Mouse (Mus musculus): ENCODE data around the gene D10Wsu102e.

DNA sequence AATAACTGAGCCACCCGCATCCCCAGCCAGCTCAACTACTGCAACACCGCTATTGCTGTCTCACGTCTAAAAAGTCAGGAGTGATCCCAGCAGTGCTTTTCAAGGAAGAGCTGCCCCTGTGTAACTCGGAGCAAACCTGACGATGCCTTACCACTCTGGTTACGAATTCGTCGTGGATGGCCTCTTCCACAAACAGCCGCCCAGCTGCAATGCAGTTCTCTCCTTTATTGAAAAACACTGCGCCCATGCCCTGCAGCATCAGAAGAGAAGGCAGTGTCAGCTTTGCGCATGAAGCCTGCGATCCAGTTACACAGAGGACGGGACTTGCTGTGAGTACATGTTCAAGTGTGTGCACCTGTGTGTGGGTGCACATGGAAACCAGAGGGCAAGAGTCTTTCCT, 137.3 kb downstream of the D10Wsu102e start:
- TF ChIP-seq CTCF (IDR thresholded peaks at IDR 0.05; ENCODE audit: extremely low read depth, insufficient read length, insufficient replicate concordance, low read depth, low read length) = no peak
- TF ChIP-seq POLR2A (IDR thresholded peaks at IDR 0.05; ENCODE audit: low read depth, low read length) = no peak
